Mouse (Mus musculus) heart, embryonic 12.5 days (tissue): ENCODE measurements around the gene Efhc1. TPM values are rescaled to one million over a fixed set of nuclear protein-coding genes. Genes with fewer than 3 reads are reported as not detected.

Experiments
- ATAC-seq: fragments of 200-750 bp; cut with Nextera tagmentation; 2 replicates; pipeline ENCODE4 v1.8.0; 2017; ENCODE audit warnings: moderate TSS enrichment, moderate library complexity; ENCODE audit not compliant: insufficient number of reproducible peaks, low FRiP score
- H3K27ac ChIP-seq: fragments of 300-500 bp; sonication (generic); 2 replicates; pipeline ENCODE4 v1.5.1; 2016; ENCODE audit warnings: mild to moderate bottlenecking, moderate library complexity; ENCODE audit not compliant: poor library complexity, severe bottlenecking
- H3K27me3 ChIP-seq: fragments of 300-500 bp; sonication (generic); replicated peaks from 2 replicates; pipeline ENCODE4 v1.6.1; 2016; ENCODE audit warnings: mild to moderate bottlenecking, moderate library complexity
- H3K36me3 ChIP-seq: fragments of 300-500 bp; sonication (generic); 2 replicates; pipeline ENCODE4 v1.6.1; 2016; ENCODE audit warnings: mild to moderate bottlenecking, moderate library complexity
- H3K4me1 ChIP-seq: fragments of 300-500 bp; sonication (generic); replicated peaks from 2 replicates; pipeline ENCODE4 v1.6.1; 2016; ENCODE audit warnings: mild to moderate bottlenecking
- H3K4me2 ChIP-seq: fragments of 300-500 bp; sonication (generic); 2 replicates; pipeline ENCODE4 v1.6.1; 2016; ENCODE audit warnings: mild to moderate bottlenecking, moderate library complexity
- H3K4me3 ChIP-seq: fragments of 300-500 bp; sonication (generic); 2 replicates; pipeline ENCODE4 v1.5.1; 2016; ENCODE audit warnings: mild to moderate bottlenecking
- H3K9ac ChIP-seq: fragments of 300-500 bp; sonication (generic); 2 replicates; pipeline ENCODE4 v1.6.1; 2016; ENCODE audit warnings: mild to moderate bottlenecking, moderate library complexity
- H3K9me3 ChIP-seq: fragments of 300-500 bp; sonication (generic); replicated peaks from 2 replicates; pipeline ENCODE4 v1.6.1; 2016; ENCODE audit warnings: mild to moderate bottlenecking, moderate library complexity
- WGBS: fragments of 180-500 bp; shearing (Covaris S2); methylation state at CpG from one replicate; pipeline ENCODE4 v1.1.7; 2016; 5-methylcytosine and 5-hydroxymethylcytosine counted together
- polyA plus RNA-seq: library from polyadenylated mRNA; unstranded; fragments of >200 nt; fragmentation: Nextera tagmentation; extraction: Ambion mirVana; gene quantifications from 2 replicates; pipeline ENCODE4 v1.2.1, GENCODE M21; 2016

Efhc1 gene
- polyA plus RNA-seq, 1 experiment from 2014 or later = 1.1 TPM

DNA sequence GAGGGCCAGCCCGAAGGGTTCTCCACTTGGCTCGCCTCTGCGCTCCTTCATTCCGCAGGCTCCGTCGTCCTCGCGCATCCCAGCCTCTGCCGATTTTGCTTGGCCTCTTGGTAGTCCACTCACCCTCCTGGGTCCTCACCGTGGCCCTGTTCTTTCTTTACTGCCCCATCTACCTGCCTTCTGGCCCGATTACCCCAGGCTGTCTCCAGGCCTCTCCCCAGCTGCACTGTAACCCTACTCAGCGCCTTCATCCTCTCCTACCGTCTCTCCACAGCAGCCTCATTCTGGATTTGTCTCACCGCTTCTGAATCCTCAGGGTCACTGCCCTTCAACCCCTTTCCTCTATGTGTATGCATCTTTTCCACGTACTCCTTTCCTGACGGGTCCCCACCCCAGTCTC is 373 bp downstream of the Efhc1 start:
- Histone ChIP-seq H3K36me3 (no peaks in the 10 kb centered on the region), H3K4me2 (peak overlapping the region; percentile 82), H3K4me1 (peaks cover 4% of the 10 kb centered on the region; the same call in 1 of the 2 replicates), H3K9ac (peak overlapping the region; percentile 66), H3K9me3 (no peaks in the 10 kb centered on the region), H3K27me3 (no peaks in the 10 kb centered on the region), H3K27ac (no peak overlapping the region), H3K4me3 (peak overlapping the region; percentile 60)
- WGBS = 6% methylated on average over 16 of the region's 16 CpGs
- ATAC-seq = peak; percentile 56; the same call in 1 of the 2 replicates

DNA sequence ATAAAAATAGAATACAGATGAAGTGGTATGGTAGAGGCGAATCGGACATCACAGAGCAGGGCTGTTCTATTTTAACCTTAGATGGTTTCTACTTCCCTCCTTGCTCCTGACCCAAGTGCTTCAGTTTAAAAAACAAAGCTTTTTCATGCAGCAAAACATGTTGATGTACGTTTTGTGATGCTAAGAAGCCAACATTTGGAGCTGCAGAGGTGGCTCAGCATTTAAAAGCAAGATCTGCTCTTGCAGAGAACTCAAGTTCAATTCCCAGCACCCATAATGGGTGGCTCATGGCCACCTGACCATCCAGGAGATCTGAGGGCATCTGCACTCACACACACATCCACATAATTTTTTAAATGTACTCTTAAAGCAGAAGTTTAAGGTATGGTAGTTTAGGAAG is 3.5 kb downstream of the Efhc1 start:
- WGBS = 75% methylated on average over 3 of the region's 3 CpGs
- no peak overlapping the region; the same call in 1 of the 2 replicates for H3K9ac ChIP-seq
- H3K27ac ChIP-seq = no peak overlapping the region
- H3K4me3 ChIP-seq = no peak overlapping the region
- no peak for ATAC-seq
- no peaks in the 10 kb centered on the region for H3K9me3 ChIP-seq
- no peaks in the 10 kb centered on the region for H3K27me3 ChIP-seq
- no peak overlapping the region for H3K4me2 ChIP-seq
- H3K4me1 ChIP-seq = peaks cover 4% of the 10 kb centered on the region; the same call in 1 of the 2 replicates
- no peaks in the 10 kb centered on the region for H3K36me3 ChIP-seq

- no peaks in the 10 kb centered on the region for H3K9me3 ChIP-seq
- H3K36me3 ChIP-seq = no peaks in the 10 kb centered on the region
- no peak overlapping the region for H3K27ac ChIP-seq
- no peak overlapping the region for H3K9ac ChIP-seq
- H3K4me3 ChIP-seq = no peak overlapping the region
- ATAC-seq = no peak
- 75% methylated on average over 2 of the region's 2 CpGs for WGBS
- no peak overlapping the region for H3K4me2 ChIP-seq
- no peaks in the 10 kb centered on the region for H3K27me3 ChIP-seq
- no peaks in the 10 kb centered on the region for H3K4me1 ChIP-seq
Measured at GRCm38 (mm10) chr1:20969642-20970041, 18.2 kb downstream of the Efhc1 start.

DNA sequence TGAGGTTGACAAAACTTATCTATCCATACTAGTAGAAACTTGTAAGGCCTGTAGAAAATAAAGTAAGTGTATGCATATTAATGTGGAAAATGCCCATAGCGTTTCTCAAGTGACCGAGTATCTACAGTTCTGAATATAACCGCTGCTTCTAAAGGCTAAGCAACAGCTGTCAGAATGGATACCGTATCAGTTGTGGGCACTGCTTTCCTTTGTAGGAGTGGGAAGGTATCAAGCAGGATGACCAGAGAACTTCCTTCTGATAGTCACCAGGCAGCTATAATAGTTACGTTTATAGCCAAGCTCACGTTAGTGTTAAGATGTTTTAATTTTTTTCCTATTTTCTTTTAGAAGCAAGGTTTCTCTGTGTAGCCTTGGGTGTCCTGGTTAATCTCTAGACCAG is 22.0 kb downstream of the Efhc1 start:
- Histone ChIP-seq H3K9me3 (no peaks in the 10 kb centered on the region), H3K27ac (no peak overlapping the region), H3K4me2 (no peak overlapping the region), H3K4me3 (no peak overlapping the region), H3K4me1 (no peaks in the 10 kb centered on the region), H3K36me3 (no peaks in the 10 kb centered on the region), H3K27me3 (no peaks in the 10 kb centered on the region), H3K9ac (no peak overlapping the region)
- 76% methylated on average over 6 of the region's 6 CpGs for WGBS
- no peak for ATAC-seq

GRCm38 (mm10) chr1:20974341-20975135 is 23.1 kb downstream of the Efhc1 start:
- 71% methylated on average over 9 of the region's 9 CpGs for WGBS
- no peak for ATAC-seq
- Histone ChIP-seq H3K4me2 (no peak overlapping the region), H3K4me1 (no peaks in the 10 kb centered on the region), H3K36me3 (no peaks in the 10 kb centered on the region), H3K27ac (no peak overlapping the region), H3K27me3 (no peaks in the 10 kb centered on the region), H3K4me3 (no peak overlapping the region), H3K9ac (no peak overlapping the region), H3K9me3 (no peaks in the 10 kb centered on the region)

- H3K9ac ChIP-seq = no peak overlapping the region
- H3K27ac ChIP-seq = no peak overlapping the region
- no peaks in the 10 kb centered on the region for H3K27me3 ChIP-seq
- H3K36me3 ChIP-seq = no peaks in the 10 kb centered on the region
- 53% methylated on average over 1 of the region's 1 CpGs for WGBS
- H3K4me2 ChIP-seq = no peak overlapping the region
- H3K9me3 ChIP-seq = no peaks in the 10 kb centered on the region
- ATAC-seq = no peak
- no peak overlapping the region for H3K4me3 ChIP-seq
- H3K4me1 ChIP-seq = no peaks in the 10 kb centered on the region
Measured at GRCm38 (mm10) chr1:20980553-20980952, 29.1 kb downstream of the Efhc1 start.

DNA sequence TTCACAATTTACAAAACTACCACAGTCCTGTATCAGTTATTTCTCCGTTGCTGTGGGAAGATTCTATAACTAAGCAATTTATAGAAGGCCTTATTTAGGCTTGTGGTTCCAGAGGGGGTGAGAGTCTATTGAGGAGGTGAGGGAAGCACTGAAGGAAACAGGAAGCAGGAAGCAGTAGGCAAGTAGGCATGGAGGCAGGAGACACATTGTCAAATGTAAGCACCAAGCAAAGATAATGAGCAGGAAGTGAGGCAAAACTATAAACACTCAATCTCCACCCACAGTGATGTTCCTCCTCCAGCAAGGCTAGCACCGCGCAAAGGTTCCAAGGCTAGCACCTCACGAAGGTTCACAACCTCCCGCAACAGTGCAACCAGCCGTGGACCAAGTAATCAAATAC is 30.3 kb downstream of the Efhc1 start:
- Histone ChIP-seq H3K27ac (no peak overlapping the region), H3K27me3 (no peaks in the 10 kb centered on the region), H3K4me2 (no peak overlapping the region), H3K9me3 (no peaks in the 10 kb centered on the region), H3K9ac (no peak overlapping the region), H3K4me3 (no peak overlapping the region), H3K4me1 (no peaks in the 10 kb centered on the region), H3K36me3 (no peaks in the 10 kb centered on the region)
- no peak for ATAC-seq
- WGBS = 82% methylated on average over 6 of the region's 6 CpGs

- no peaks in the 10 kb centered on the region for H3K4me1 ChIP-seq
- no peaks in the 10 kb centered on the region for H3K9me3 ChIP-seq
- ATAC-seq = no peak
- no peaks in the 10 kb centered on the region for H3K27me3 ChIP-seq
- H3K9ac ChIP-seq = no peak overlapping the region
- H3K4me3 ChIP-seq = no peak overlapping the region
- 67% methylated on average over 2 of the region's 2 CpGs for WGBS
- H3K36me3 ChIP-seq = no peaks in the 10 kb centered on the region
- H3K4me2 ChIP-seq = no peak overlapping the region
- no peak overlapping the region for H3K27ac ChIP-seq
Measured at GRCm38 (mm10) chr1:20984103-20984502, 32.7 kb downstream of the Efhc1 start.

DNA sequence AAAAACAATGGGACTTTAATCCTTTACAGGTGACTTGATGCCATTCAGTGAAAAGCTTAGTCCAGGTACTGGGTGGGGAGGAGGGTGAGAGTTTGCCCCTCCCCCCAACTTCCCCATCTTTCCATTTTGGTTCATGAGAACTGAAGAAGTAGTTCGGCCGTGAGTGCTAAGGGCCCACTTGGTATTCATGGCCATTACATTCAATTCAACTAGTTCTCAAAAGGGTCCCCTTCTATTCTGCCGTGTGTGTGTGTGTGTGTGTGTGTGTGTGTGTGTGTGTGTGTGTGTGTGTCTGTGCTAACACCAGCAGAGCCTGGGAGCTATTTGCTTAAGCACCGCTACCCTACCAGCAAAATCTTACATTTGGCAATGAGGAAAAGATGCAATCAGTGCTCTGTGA is 33.2 kb downstream of the Efhc1 start:
- H3K27me3 ChIP-seq = no peaks in the 10 kb centered on the region
- no peak overlapping the region for H3K4me2 ChIP-seq
- no peaks in the 10 kb centered on the region for H3K4me1 ChIP-seq
- H3K9me3 ChIP-seq = no peaks in the 10 kb centered on the region
- ATAC-seq = no peak
- H3K9ac ChIP-seq = no peak overlapping the region
- no peak overlapping the region for H3K27ac ChIP-seq
- 65% methylated on average over 4 of the region's 4 CpGs for WGBS
- no peak overlapping the region for H3K4me3 ChIP-seq
- H3K36me3 ChIP-seq = no peaks in the 10 kb centered on the region

DNA sequence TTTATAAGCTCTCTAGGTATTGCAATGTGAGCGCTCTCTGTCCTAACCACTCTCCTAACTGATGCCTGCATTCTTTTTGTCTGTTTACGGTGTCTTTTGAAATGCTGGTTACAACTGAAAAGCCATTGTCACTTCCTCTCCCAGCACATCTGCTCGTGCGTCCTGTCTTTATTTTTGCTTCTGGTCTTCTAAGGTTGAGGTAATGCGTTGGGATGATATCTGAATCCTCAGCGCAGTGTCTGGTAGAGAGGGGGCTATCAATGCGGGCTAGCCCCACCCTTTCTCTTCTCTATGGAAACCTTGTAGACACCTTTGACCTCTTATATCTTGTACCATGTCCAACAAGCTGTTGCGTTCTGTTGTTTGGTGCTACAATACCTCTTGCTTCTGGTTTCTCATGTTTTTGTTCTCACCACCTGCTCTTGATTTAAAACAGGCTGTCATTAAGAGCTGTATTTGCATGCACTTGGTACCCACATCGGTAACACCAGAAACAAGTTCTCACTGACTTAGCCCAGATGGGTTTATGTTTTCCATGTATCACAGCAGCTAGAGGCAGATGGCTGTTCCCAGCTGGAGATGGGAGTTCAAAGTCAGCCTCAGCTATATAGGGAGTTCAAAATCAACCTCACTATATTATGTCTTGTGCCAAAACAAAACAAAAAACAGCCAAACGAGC is 35.1 kb downstream of the Efhc1 start:
- Histone ChIP-seq H3K4me2 (no peak overlapping the region), H3K27me3 (no peaks in the 10 kb centered on the region), H3K9me3 (no peaks in the 10 kb centered on the region), H3K27ac (no peak overlapping the region), H3K9ac (no peak overlapping the region), H3K4me1 (no peaks in the 10 kb centered on the region), H3K36me3 (no peaks in the 10 kb centered on the region), H3K4me3 (no peak overlapping the region)
- no peak for ATAC-seq
- WGBS = 58% methylated on average over 10 of the region's 10 CpGs

- Histone ChIP-seq H3K4me3 (no peak overlapping the region), H3K4me1 (no peaks in the 10 kb centered on the region), H3K9ac (no peak overlapping the region), H3K4me2 (no peak overlapping the region), H3K9me3 (no peaks in the 10 kb centered on the region), H3K36me3 (no peaks in the 10 kb centered on the region), H3K27ac (no peak overlapping the region), H3K27me3 (no peaks in the 10 kb centered on the region)
- ATAC-seq = no peak
- 84% methylated on average over 11 of the region's 11 CpGs for WGBS
Measured at GRCm38 (mm10) chr1:20989461-20990083, 38.1 kb downstream of the Efhc1 start.
